Comparison of ENCODE assay signal across 9 mouse cellular contexts in the genomic region with DNA sequence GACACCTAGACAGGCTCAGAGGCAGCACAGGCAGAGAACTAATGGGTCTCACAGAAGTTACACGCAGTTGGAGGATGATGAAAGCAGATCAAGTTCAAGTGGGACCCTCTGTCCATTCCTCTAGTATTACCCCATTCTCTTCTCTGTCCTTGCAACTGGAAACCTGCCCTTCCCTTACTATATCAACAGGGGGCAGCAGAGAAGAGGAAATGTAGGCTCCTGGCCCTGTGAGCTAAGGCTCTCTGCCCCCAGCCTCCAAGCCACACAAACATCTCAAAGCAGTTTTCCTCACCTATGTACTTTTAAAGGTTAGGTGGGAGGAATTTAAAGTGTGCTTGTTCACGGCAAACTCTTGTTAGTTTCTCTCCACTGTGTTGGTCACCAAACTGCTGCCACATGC. TPM values are rescaled to one million over a fixed set of nuclear protein-coding genes. Genes with fewer than 3 reads are reported as not detected.
DNase-seq lines count a peak whose midpoint lies in the region; ATAC-seq lines count a peak whose summit lies in the region.
"Had no signal": no experiment of that assay in that cellular context is flagged by ENCODE, and none has a peak within 500 bp of the region (broad histone marks: within the 10 kb centered on the region; RNA-seq: fewer than 3 reads in every experiment).

No protein-coding gene starts in this region.

- H3K4me2 ChIP-seq in heart, embryonic 12.5 days: no peak overlapping the region
- H3K4me2 ChIP-seq in hindbrain, embryonic 14.5 days (replicated peaks): no peak overlapping the region
- H3K4me2 ChIP-seq: hindbrain, embryonic 15.5 days had no signal

- DNase-seq in heart, adult 11 months: peak; percentile 77
- peak; percentile 9 for DNase-seq in thymus, postnatal 0 days (ENCODE audit: low spot score)
- no peak for DNase-seq in thymus, postnatal 36 days
- peak; percentile 4 for DNase-seq in embryo, embryonic 9.5 days (ENCODE audit: extremely low spot score)
- peak; percentile 22 for DNase-seq in left cerebral cortex, postnatal 4 days
- no peak for DNase-seq in limb, embryonic 10.5 days (ENCODE audit: low spot score)
- DNase-seq in hindbrain, embryonic 14.5 days (ENCODE audit: low spot score): no peak

- no peak overlapping the region for H3K4me3 ChIP-seq in heart, embryonic 12.5 days
- H3K4me3 ChIP-seq in limb, embryonic 10.5 days: no peak overlapping the region
- no peak overlapping the region for H3K4me3 ChIP-seq in hindbrain, embryonic 14.5 days (replicated peaks; ENCODE audit: low read length)
- H3K4me3 ChIP-seq: hindbrain, embryonic 15.5 days had no signal

- H3K36me3 ChIP-seq in heart, embryonic 12.5 days: no peaks in the 10 kb centered on the region
- no peaks in the 10 kb centered on the region for H3K36me3 ChIP-seq in limb, embryonic 10.5 days
- H3K36me3 ChIP-seq in hindbrain, embryonic 14.5 days (replicated peaks; ENCODE audit: control insufficient read depth, insufficient read depth): no peaks in the 10 kb centered on the region
- H3K36me3 ChIP-seq: hindbrain, embryonic 15.5 days had no signal

- intact Hi-C loops in left cerebral cortex, postnatal 4 days (cut with DNase I): no loop called here

- H3K9me3 ChIP-seq in heart, embryonic 12.5 days (replicated peaks): peaks cover 7% of the 10 kb centered on the region; the same call in 1 of the 2 replicates
- no peaks in the 10 kb centered on the region for H3K9me3 ChIP-seq in limb, embryonic 10.5 days (replicated peaks)
- no peaks in the 10 kb centered on the region for H3K9me3 ChIP-seq in hindbrain, embryonic 14.5 days (ENCODE audit: control insufficient read depth, low read length)
- H3K9me3 ChIP-seq: hindbrain, embryonic 15.5 days had no signal

- H3K27me3 ChIP-seq in heart, embryonic 12.5 days (replicated peaks): no peaks in the 10 kb centered on the region
- no peaks in the 10 kb centered on the region for H3K27me3 ChIP-seq in limb, embryonic 10.5 days (ENCODE audit: low read depth, poor library complexity, severe bottlenecking)
- no peaks in the 10 kb centered on the region for H3K27me3 ChIP-seq in hindbrain, embryonic 14.5 days (ENCODE audit: control insufficient read depth, insufficient read depth, low read length)
- H3K27me3 ChIP-seq: hindbrain, embryonic 15.5 days had no signal

- 70% methylated on average over 2 of the region's 2 CpGs for WGBS in heart, embryonic 12.5 days
- 69% methylated on average over 2 of the region's 2 CpGs for WGBS in limb, embryonic 10.5 days
- 68% methylated on average over 2 of the region's 2 CpGs for WGBS in hindbrain, embryonic 14.5 days

- ATAC-seq in heart, embryonic 12.5 days (ENCODE audit: insufficient number of reproducible peaks, low FRiP score): no peak
- ATAC-seq in hindbrain, embryonic 14.5 days (ENCODE audit: low FRiP score): no peak

- H3K9ac ChIP-seq in heart, embryonic 12.5 days: no peak overlapping the region
- H3K9ac ChIP-seq in hindbrain, embryonic 14.5 days: no peak overlapping the region
- H3K9ac ChIP-seq: hindbrain, embryonic 15.5 days had no signal

- no peak overlapping the region for H3K27ac ChIP-seq in heart, embryonic 12.5 days (ENCODE audit: poor library complexity, severe bottlenecking)
- no peak overlapping the region for H3K27ac ChIP-seq in limb, embryonic 10.5 days
- no peak overlapping the region for H3K27ac ChIP-seq in hindbrain, embryonic 14.5 days
- H3K27ac ChIP-seq: hindbrain, embryonic 15.5 days had no signal

- no peaks in the 10 kb centered on the region for H3K4me1 ChIP-seq in heart, embryonic 12.5 days (replicated peaks)
- no peaks in the 10 kb centered on the region for H3K4me1 ChIP-seq in limb, embryonic 10.5 days
- H3K4me1 ChIP-seq in hindbrain, embryonic 14.5 days (replicated peaks; ENCODE audit: control insufficient read depth, insufficient read depth, low read length): no peaks in the 10 kb centered on the region
- H3K4me1 ChIP-seq: hindbrain, embryonic 15.5 days had no signal

RNA-seq across cellular contexts. Expression of a gene that starts 26.0 kb away (rescaled TPM):
- polyA plus RNA-seq in heart, embryonic 12.5 days (2016; fragmentation: Nextera tagmentation; extraction: Ambion mirVana): 1.9 and 2.2 TPM in 2 replicates
- polyA plus RNA-seq in thymus, postnatal 0 days (2015; fragmentation: Nextera tagmentation; extraction: Ambion mirVana): 0.17 and 0.26 TPM in 2 replicates
- total RNA-seq in left cerebral cortex, postnatal 4 days (2021): 1 to 10 TPM; 3.9 to 5.3 TPM
- 0.44 and 1.2 TPM in 2 replicates for polyA plus RNA-seq in limb, embryonic 10.5 days (2016; fragmentation: Nextera tagmentation; extraction: Ambion mirVana)
- 7.0 and 8.0 TPM in 2 replicates for polyA plus RNA-seq in hindbrain, embryonic 14.5 days (2014; fragmentation: Nextera tagmentation; extraction: Ambion mirVana)

Comparison
In these comparisons a context has a peak if more than half of its experiments do, and no peak if none do; other contexts are left out.
1. DNase-seq: peak in heart, adult 11 months (single experiment), thymus, postnatal 0 days (single experiment), embryo, embryonic 9.5 days (single experiment) and left cerebral cortex, postnatal 4 days (single experiment); none in thymus, postnatal 36 days (0 of 2), limb, embryonic 10.5 days (single experiment) and hindbrain, embryonic 14.5 days (single experiment).